Mouse (Mus musculus): Measurements from ENCODE around the gene Gprin1.

GRCm38 (mm10) chr13:54798740-54799139 lies 49.1 kb upstream of the Gprin1 start:
- TF ChIP-seq CTCF (IDR thresholded peaks at IDR 0.05; ENCODE audit: low read depth, low read length) (no peak), POLR2A (IDR thresholded peaks at IDR 0.05; ENCODE audit: extremely low read depth, insufficient read depth, low read length) (no peak)
